Mouse (Mus musculus) forebrain, embryonic 15.5 days (tissue): Measurements from ENCODE around the gene Map2k3. TPM values are rescaled to one million over a fixed set of nuclear protein-coding genes. Genes with fewer than 3 reads are reported as not detected.

Experiments used
- ATAC-seq: fragments of 200-750 bp; cut with Nextera tagmentation; replicated peaks from 2 replicates; pipeline ENCODE4 v1.8.0; 2017; ENCODE audit warnings: mild to moderate bottlenecking, moderate TSS enrichment, moderate library complexity
- H3K27ac ChIP-seq: fragments of 300-500 bp; sonication (generic); replicated peaks from 2 replicates; pipeline ENCODE4 v1.5.1; 2015; ENCODE audit warnings: mild to moderate bottlenecking, inconsistent platforms
- H3K27me3 ChIP-seq: fragments of 300-500 bp; sonication (generic); 2 replicates; pipeline ENCODE4 v1.6.1; 2015; ENCODE audit warnings: inconsistent platforms
- H3K36me3 ChIP-seq: fragments of 300-500 bp; sonication (generic); 2 replicates; pipeline ENCODE4 v1.6.1; 2015; ENCODE audit warnings: mild to moderate bottlenecking, inconsistent platforms
- H3K4me1 ChIP-seq: fragments of 300-500 bp; sonication (generic); 2 replicates; pipeline ENCODE4 v1.6.1; 2015; ENCODE audit warnings: inconsistent platforms
- H3K4me2 ChIP-seq: fragments of 300-500 bp; sonication (generic); replicated peaks from 2 replicates; pipeline ENCODE4 v1.6.1; 2015; ENCODE audit warnings: mild to moderate bottlenecking, inconsistent platforms
- H3K4me3 ChIP-seq: fragments of 300-500 bp; sonication (generic); 2 replicates; pipeline ENCODE4 v1.5.1; 2015; ENCODE audit warnings: mild to moderate bottlenecking, inconsistent platforms
- H3K9ac ChIP-seq: fragments of 300-500 bp; sonication (generic); replicated peaks from 2 replicates; pipeline ENCODE4 v1.6.1; 2015; ENCODE audit warnings: mild to moderate bottlenecking, inconsistent platforms
- H3K9me3 ChIP-seq: fragments of 300-500 bp; sonication (generic); 2 replicates; pipeline ENCODE4 v1.6.1; 2016; ENCODE audit warnings: inconsistent platforms
- whole genome bisulfite sequencing: fragments of 180-500 bp; shearing (Covaris S2); methylation state at CpG from one replicate; pipeline ENCODE4 v1.1.7; 2015; ENCODE audit warnings: mixed read lengths; 5-methylcytosine and 5-hydroxymethylcytosine counted together
- polyA plus RNA-seq: library from polyadenylated mRNA; unstranded; fragments of >200 nt; fragmentation: Nextera tagmentation; extraction: Ambion mirVana; gene quantifications from 2 replicates; pipeline ENCODE4 v1.2.1, GENCODE M21; 2015

The Map2k3 gene
- polyA plus RNA-seq, 1 experiment from 2014 or later, result 32.0 TPM

DNA sequence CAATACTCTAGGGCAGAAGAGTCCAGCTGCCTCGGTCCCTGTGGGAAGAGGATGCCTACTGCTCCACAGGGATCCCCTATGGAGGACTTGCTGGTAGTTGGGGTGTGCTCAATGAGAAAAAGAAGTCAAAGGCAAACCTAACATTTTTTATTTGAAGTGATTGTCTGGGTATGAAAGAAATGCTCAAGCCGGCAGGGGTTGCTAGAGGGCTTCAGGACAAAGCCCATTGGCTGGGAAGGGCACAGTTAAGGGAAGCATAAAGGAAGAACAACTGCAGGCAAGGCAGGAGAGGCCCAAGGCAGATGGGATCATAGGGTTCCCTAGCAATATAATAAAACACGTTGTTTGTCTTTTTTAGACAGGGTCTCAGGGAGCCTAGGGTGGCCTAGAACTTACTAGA is 23.8 kb upstream of the Map2k3 start:
- Histone ChIP-seq H3K9ac (no peak overlapping the region), H3K9me3 (no peaks in the 10 kb centered on the region), H3K36me3 (peaks cover 26% of the 10 kb centered on the region), H3K4me3 (no peak overlapping the region), H3K27me3 (no peaks in the 10 kb centered on the region), H3K27ac (no peak overlapping the region), H3K4me2 (no peak overlapping the region), H3K4me1 (peaks cover 20% of the 10 kb centered on the region)
- 54% methylated on average over 3 of the region's 3 CpGs for WGBS
- ATAC-seq, result no peak

DNA sequence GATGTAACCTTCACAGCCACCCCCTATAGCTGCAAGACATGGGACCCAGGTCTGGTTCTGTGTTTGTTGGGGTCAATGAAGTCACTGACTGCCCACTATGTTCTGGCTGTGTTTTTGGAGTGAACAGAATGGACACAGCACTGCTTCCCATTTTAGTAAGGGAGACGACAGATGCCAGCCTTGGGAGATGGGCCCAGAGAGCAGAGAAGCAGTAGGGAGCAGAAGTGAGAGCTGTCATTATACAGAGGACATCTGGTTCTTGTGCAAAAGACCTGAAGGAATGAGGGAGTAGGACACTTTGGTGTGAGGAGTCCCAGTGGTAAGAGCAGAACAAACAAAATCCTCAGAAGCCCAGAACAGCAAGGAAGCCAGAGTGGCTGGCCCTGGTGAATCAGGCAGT is 22.2 kb upstream of the Map2k3 start:
- Histone ChIP-seq H3K27ac (no peak overlapping the region), H3K27me3 (no peaks in the 10 kb centered on the region), H3K4me1 (peaks cover 24% of the 10 kb centered on the region), H3K4me2 (no peak overlapping the region), H3K36me3 (peaks cover 14% of the 10 kb centered on the region), H3K4me3 (no peak overlapping the region), H3K9me3 (no peaks in the 10 kb centered on the region), H3K9ac (no peak overlapping the region)
- ATAC-seq, result no peak
- 78% methylated on average over 1 of the region's 1 CpGs for WGBS

- peak overlapping the region; percentile 91 for H3K9ac ChIP-seq
- peak overlapping the region; percentile 94 for H3K4me3 ChIP-seq
- ATAC-seq, result no peak
- peaks cover 29% of the 10 kb centered on the region for H3K4me1 ChIP-seq
- no peaks in the 10 kb centered on the region for H3K36me3 ChIP-seq
- H3K27me3 ChIP-seq, result no peaks in the 10 kb centered on the region
- H3K9me3 ChIP-seq, result no peaks in the 10 kb centered on the region
- 29% methylated on average over 7 of the region's 7 CpGs for WGBS
- peak overlapping the region; percentile 76 for H3K4me2 ChIP-seq
- no peak overlapping the region for H3K27ac ChIP-seq
Observed at GRCm38 (mm10) chr11:60912525-60912973, 19.3 kb upstream of the Map2k3 start.

DNA sequence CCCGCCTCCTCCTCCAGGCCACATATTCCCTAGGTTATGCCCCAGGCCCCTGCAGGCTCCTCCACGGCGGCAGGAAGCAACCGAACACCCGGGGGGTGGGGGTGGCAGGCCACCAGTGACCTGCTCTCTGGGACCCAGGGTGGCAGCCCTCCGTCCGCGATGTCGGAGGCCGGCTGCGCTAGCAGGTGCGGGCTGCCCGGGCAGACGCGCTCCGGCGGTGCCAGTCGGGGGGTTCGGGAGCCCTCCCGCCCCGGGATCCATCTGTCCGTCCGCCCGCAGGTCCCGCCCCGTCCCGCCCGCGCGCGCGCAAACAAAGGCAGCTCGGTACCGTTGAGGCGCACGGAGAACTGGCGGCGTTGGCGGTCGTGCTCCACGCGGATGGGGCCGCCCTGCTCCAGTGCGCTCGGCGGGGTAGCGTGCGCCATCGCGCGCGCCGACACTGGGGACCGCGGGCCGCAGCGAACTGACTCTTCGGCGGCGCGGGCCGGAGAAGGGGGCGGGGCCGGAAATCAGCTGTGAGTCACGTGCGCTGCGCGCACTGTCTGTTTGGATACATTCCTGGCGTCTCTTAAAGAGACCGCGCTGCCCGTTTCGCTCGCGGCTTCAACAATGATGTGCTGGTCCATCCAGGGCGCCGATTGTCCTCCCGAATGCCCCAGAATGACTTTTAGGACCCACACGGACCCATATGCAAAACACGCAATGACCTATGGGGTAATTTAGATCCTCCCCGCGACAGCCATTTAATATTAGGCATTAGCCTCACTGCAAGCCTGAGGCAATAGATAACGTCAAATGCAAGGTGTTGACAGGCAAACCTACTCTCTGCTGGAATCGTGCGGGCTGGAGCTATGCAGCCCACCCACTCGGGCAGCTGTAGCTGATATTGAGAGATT is 18.3 kb upstream of the Map2k3 start:
- no peaks in the 10 kb centered on the region for H3K9me3 ChIP-seq
- H3K4me3 ChIP-seq, result peak overlapping the region; percentile 94
- H3K4me1 ChIP-seq, result peaks cover 29% of the 10 kb centered on the region
- H3K27ac ChIP-seq, result peak overlapping the region; percentile 86
- no peaks in the 10 kb centered on the region for H3K27me3 ChIP-seq
- peak overlapping the region; percentile 91 for H3K9ac ChIP-seq
- H3K4me2 ChIP-seq, result peak overlapping the region; percentile 76
- no peaks in the 10 kb centered on the region for H3K36me3 ChIP-seq
- under 1% methylated on average over 85 of the region's 86 CpGs for WGBS
- peak; percentile 95 for ATAC-seq

- H3K9me3 ChIP-seq, result no peaks in the 10 kb centered on the region
- H3K27me3 ChIP-seq, result no peaks in the 10 kb centered on the region
- no peak for ATAC-seq
- H3K4me2 ChIP-seq, result peak within 1 kb of the TSS; percentile 76
- peak within 1 kb of the TSS; percentile 91 for H3K9ac ChIP-seq
- 36% methylated on average over 7 of the region's 7 CpGs for WGBS
- H3K4me1 ChIP-seq, result peaks cover 29% of the 10 kb centered on the region
- peak within 1 kb of the TSS; percentile 86 for H3K27ac ChIP-seq
- no peaks in the 10 kb centered on the region for H3K36me3 ChIP-seq
- peak within 1 kb of the TSS; percentile 94 for H3K4me3 ChIP-seq
Observed at GRCm38 (mm10) chr11:60914491-60914890, 17.3 kb upstream of the Map2k3 start, which contains the start of gene Natd1. Gene Natd1 (minus strand): TSS chr11:60914750.

GRCm38 (mm10) chr11:60915201-60915600 is 16.6 kb upstream of the Map2k3 start:
- Histone ChIP-seq H3K4me1 (peaks cover 29% of the 10 kb centered on the region), H3K27ac (no peak overlapping the region), H3K4me3 (no peak overlapping the region), H3K9me3 (no peaks in the 10 kb centered on the region), H3K9ac (no peak overlapping the region), H3K36me3 (no peaks in the 10 kb centered on the region), H3K4me2 (no peak overlapping the region), H3K27me3 (no peaks in the 10 kb centered on the region)
- ATAC-seq, result no peak
- 80% methylated on average over 4 of the region's 4 CpGs for WGBS

- ATAC-seq, result no peak; the same call in 1 of the 2 replicates
- no peak overlapping the region for H3K9ac ChIP-seq
Observed at GRCm38 (mm10) chr11:60920021-60920420, 11.8 kb upstream of the Map2k3 start.

DNA sequence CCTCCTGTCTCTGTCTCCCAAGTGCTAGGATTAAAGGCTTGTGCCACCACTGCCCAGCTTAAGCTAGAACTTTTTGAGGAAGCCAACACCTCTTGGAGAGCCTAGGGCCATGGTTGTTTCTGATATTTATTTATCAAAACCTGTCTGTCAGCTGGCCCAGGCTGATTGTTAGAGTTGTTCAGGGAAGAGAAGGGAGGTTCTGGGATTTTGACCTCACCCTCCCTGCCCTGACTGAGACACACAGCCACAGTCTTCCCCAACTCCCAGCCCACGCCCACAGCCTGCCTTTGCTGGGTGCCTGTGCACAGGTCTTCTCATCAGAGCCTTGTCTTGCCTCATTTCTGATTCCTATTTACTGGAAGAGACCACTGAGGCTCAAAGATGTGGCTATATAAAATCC is 9.6 kb upstream of the Map2k3 start:
- WGBS, result 84% methylated on average over 1 of the region's 1 CpGs
- no peak for ATAC-seq
- Histone ChIP-seq H3K27ac (no peak overlapping the region), H3K9me3 (no peaks in the 10 kb centered on the region), H3K9ac (no peak overlapping the region), H3K4me3 (no peak overlapping the region), H3K36me3 (no peaks in the 10 kb centered on the region), H3K27me3 (no peaks in the 10 kb centered on the region), H3K4me2 (no peak overlapping the region), H3K4me1 (peaks cover 3% of the 10 kb centered on the region)

More at GRCm38 (mm10) chr11:60920021-60920420, 11.8 kb upstream of the Map2k3 start:
- H3K4me1 ChIP-seq, result peaks cover 2% of the 10 kb centered on the region; the same call in 1 of the 2 replicates
- H3K9me3 ChIP-seq, result no peaks in the 10 kb centered on the region
- no peak overlapping the region for H3K27ac ChIP-seq
- H3K4me3 ChIP-seq, result no peak overlapping the region
- WGBS, result 73% methylated on average over 2 of the region's 2 CpGs
- H3K27me3 ChIP-seq, result no peaks in the 10 kb centered on the region
- H3K36me3 ChIP-seq, result no peaks in the 10 kb centered on the region
- H3K4me2 ChIP-seq, result no peak overlapping the region

GRCm38 (mm10) chr11:60922964-60923363 is 8.9 kb upstream of the Map2k3 start:
- Histone ChIP-seq H3K27ac (no peak overlapping the region), H3K4me2 (no peak overlapping the region), H3K4me1 (peaks cover 10% of the 10 kb centered on the region), H3K36me3 (no peaks in the 10 kb centered on the region), H3K9ac (no peak overlapping the region), H3K27me3 (no peaks in the 10 kb centered on the region), H3K4me3 (no peak overlapping the region), H3K9me3 (no peaks in the 10 kb centered on the region)
- WGBS, result 71% methylated on average over 5 of the region's 5 CpGs
- no peak for ATAC-seq

GRCm38 (mm10) chr11:60924498-60924897 is 7.3 kb upstream of the Map2k3 start:
- H3K27ac ChIP-seq, result no peak overlapping the region
- no peak overlapping the region for H3K4me2 ChIP-seq
- H3K36me3 ChIP-seq, result no peaks in the 10 kb centered on the region
- no peak overlapping the region for H3K9ac ChIP-seq
- H3K4me1 ChIP-seq, result peaks cover 10% of the 10 kb centered on the region
- ATAC-seq, result no peak
- H3K9me3 ChIP-seq, result no peaks in the 10 kb centered on the region
- H3K27me3 ChIP-seq, result no peaks in the 10 kb centered on the region
- WGBS, result 46% methylated on average over 6 of the region's 6 CpGs
- H3K4me3 ChIP-seq, result no peak overlapping the region

- H3K9me3 ChIP-seq, result no peaks in the 10 kb centered on the region
- ATAC-seq, result no peak
- no peak overlapping the region for H3K9ac ChIP-seq
- no peak overlapping the region for H3K4me3 ChIP-seq
- H3K27ac ChIP-seq, result no peak overlapping the region
- H3K36me3 ChIP-seq, result no peaks in the 10 kb centered on the region
- peaks cover 10% of the 10 kb centered on the region for H3K4me1 ChIP-seq
- H3K27me3 ChIP-seq, result no peaks in the 10 kb centered on the region
- WGBS, result 84% methylated on average over 1 of the region's 1 CpGs
- H3K4me2 ChIP-seq, result no peak overlapping the region
Observed at GRCm38 (mm10) chr11:60924981-60925380, 6.9 kb upstream of the Map2k3 start.

- no peaks in the 10 kb centered on the region for H3K36me3 ChIP-seq
- 0 out of 2 replicates have a peak overlapping the region, but pooled peaks have one; percentile 5 for H3K27ac ChIP-seq
- peak overlapping the region; percentile 30 for H3K4me3 ChIP-seq
- peaks cover 16% of the 10 kb centered on the region for H3K4me1 ChIP-seq
- peak overlapping the region; percentile 41 for H3K4me2 ChIP-seq
- WGBS, result 1% methylated on average over 9 of the region's 9 CpGs
- 0 out of 2 replicates have a peak overlapping the region, but pooled peaks have one; percentile 22 for H3K9ac ChIP-seq
- H3K9me3 ChIP-seq, result no peaks in the 10 kb centered on the region
- peak; percentile 74 for ATAC-seq
- H3K27me3 ChIP-seq, result no peaks in the 10 kb centered on the region
Observed at GRCm38 (mm10) chr11:60927264-60927663, 4.6 kb upstream of the Map2k3 start.
